Comparison of ENCODE assay signal across 17 mouse cellular contexts in genomic region chr16:52470226-52470625, GRCm38 (mm10). TPM values are rescaled to one million over a fixed set of nuclear protein-coding genes. Genes with fewer than 3 reads are reported as not detected.
A peak's percentile ranks its signal among the peaks of the same experiment; 100 is the strongest.
DNase-seq lines count a peak whose midpoint lies in the region; ATAC-seq and TF ChIP-seq lines count a peak whose summit lies in the region.
"Had no signal": no experiment of that assay in that cellular context is flagged by ENCODE, and none has a peak within 500 bp of the region (broad histone marks: within the 10 kb centered on the region; RNA-seq: fewer than 3 reads in every experiment).

No protein-coding gene starts in this region.

- no peak for TF ChIP-seq POLR2A in MEL (IDR thresholded peaks at IDR 0.05; ENCODE audit: control insufficient read depth in 1 of 2, insufficient read depth in 1 of 2, low read depth in 1 of 2, low read length in 2 of 2, poor library complexity in 1 of 2)

- no peak for TF ChIP-seq RAD21 in MEL (IDR thresholded peaks at IDR 0.05; ENCODE audit: low read depth, low read length)

- peak; percentile 57 for DNase-seq in lung, postnatal 36 days
- no peak for DNase-seq in lung, postnatal 4 days
- DNase-seq in MEL (ENCODE audit: low read depth, low spot score): peak; percentile 17
- DNase-seq in kidney, adult 9 months: no peak
- DNase-seq in kidney, adult 11 months: no peak
- DNase-seq in left cerebral cortex, postnatal 14 days (ENCODE audit: low spot score in 2 of 2): no peak
- DNase-seq: cerebellum, adult 9-11 months; left cerebral cortex, postnatal 4 days; lung, embryonic 14.5 days; right cerebral cortex, postnatal 25 days; thymus, postnatal 36 days had no signal

- H3K27ac ChIP-seq in MEL (ENCODE audit: control insufficient read depth, low read depth, low read length): no peak overlapping the region
- H3K27ac ChIP-seq: forebrain, embryonic 10.5 days; heart, embryonic 10.5 days; kidney, embryonic 15.5 days; stomach, embryonic 15.5 days had no signal

- peak; percentile 93 for ATAC-seq in inflammation-experienced regulatory T-cells, adult 6 months
- ATAC-seq: midbrain, embryonic 16.5 days had no signal

- no peak for TF ChIP-seq CTCF in MEL (IDR thresholded peaks at IDR 0.05 in 2 of 3, conservative IDR thresholded peaks at IDR 0.05 in 1 of 3; ENCODE audit: control insufficient read depth in 1 of 3, insufficient read depth in 1 of 3, low read depth in 2 of 3, low read length in 3 of 3, poor library complexity in 1 of 3, severe bottlenecking in 1 of 3)

- no peaks in the 10 kb centered on the region for H3K27me3 ChIP-seq in MEL (ENCODE audit: control insufficient read depth in 1 of 2, insufficient read depth in 2 of 2, low read length in 2 of 2)
- H3K27me3 ChIP-seq: kidney, embryonic 15.5 days; stomach, embryonic 15.5 days had no signal

- H3K4me1 ChIP-seq in MEL (ENCODE audit: control insufficient read depth in 1 of 2, insufficient read depth in 2 of 2, low read length in 2 of 2): peaks cover 0 to 4% of the 10 kb centered on the region in 2 experiments; a peak in 1 of 4 replicates
- H3K4me1 ChIP-seq: forebrain, embryonic 10.5 days; heart, embryonic 10.5 days; kidney, embryonic 15.5 days; stomach, embryonic 15.5 days had no signal

- no peak overlapping the region for H3K9ac ChIP-seq in MEL (ENCODE audit: control insufficient read depth, low read depth, low read length, poor library complexity, severe bottlenecking)
- H3K9ac ChIP-seq: kidney, embryonic 15.5 days; lung, embryonic 14.5 days; stomach, embryonic 15.5 days had no signal

- no peak for TF ChIP-seq EP300 in MEL (IDR thresholded peaks at IDR 0.05; ENCODE audit: low read depth in 1 of 2, low read length in 2 of 2)

- no peaks in the 10 kb centered on the region for H3K9me3 ChIP-seq in MEL (replicated peaks; ENCODE audit: insufficient read depth, low read length)
- H3K9me3 ChIP-seq: forebrain, embryonic 10.5 days; heart, embryonic 10.5 days; kidney, embryonic 15.5 days; stomach, embryonic 15.5 days had no signal

- peaks cover 0 to 2% of the 10 kb centered on the region in 2 experiments; a peak in 1 of 4 replicates for H3K36me3 ChIP-seq in MEL (ENCODE audit: control insufficient read depth in 1 of 2, insufficient read depth in 2 of 2, low read length in 2 of 2)
- H3K36me3 ChIP-seq: forebrain, embryonic 10.5 days; heart, embryonic 10.5 days; kidney, embryonic 15.5 days; stomach, embryonic 15.5 days had no signal

- no peaks in the 10 kb centered on the region for H3K79me2 ChIP-seq in MEL (ENCODE audit: control insufficient read depth, insufficient read depth, low read length, poor library complexity)

- intact Hi-C loops in left cerebral cortex, postnatal 14 days (cut with DNase I): no loop called here

- H3K4me3 ChIP-seq in MEL (ENCODE audit: control insufficient read depth in 1 of 2, insufficient read depth in 1 of 2, low read depth in 2 of 2, low read length in 2 of 2): no peak overlapping the region
- H3K4me3 ChIP-seq: forebrain, embryonic 10.5 days; heart, embryonic 10.5 days; kidney, embryonic 15.5 days; stomach, embryonic 15.5 days had no signal

TF ChIP-seq in MEL, 35 proteins besides CTCF, POLR2A, EP300 and RAD21:
- TF ChIP-seq HCFC1 (IDR thresholded peaks at IDR 0.05; ENCODE audit: low read depth, low read length) (no peak), ZMIZ1 (IDR thresholded peaks at IDR 0.05; ENCODE audit: low read depth, low read length) (no peak), ZNF384 (IDR thresholded peaks at IDR 0.05; ENCODE audit: low read depth, low read length) (no peak), E2F4 (IDR thresholded peaks at IDR 0.05; ENCODE audit: borderline replicate concordance, low read depth, low read length) (no peak), SIN3A (IDR thresholded peaks at IDR 0.05; ENCODE audit: low read length) (no peak), BHLHE40 (IDR thresholded peaks at IDR 0.05; ENCODE audit: borderline replicate concordance, low read depth, low read length) (no peak), MAFK (IDR thresholded peaks at IDR 0.05; ENCODE audit: borderline replicate concordance, low read depth, low read length) (no peak), USF1 (IDR thresholded peaks at IDR 0.05; ENCODE audit: low read depth, low read length) (no peak), RCOR1 (IDR thresholded peaks at IDR 0.05; ENCODE audit: low read depth, low read length) (no peak), NELFE (IDR thresholded peaks at IDR 0.05; ENCODE audit: low read depth, low read length) (no peak), POLR2AphosphoS5 (IDR thresholded peaks at IDR 0.05; ENCODE audit: borderline replicate concordance, low read depth, low read length) (no peak), MXI1 (IDR thresholded peaks at IDR 0.05; ENCODE audit: low read depth, low read length) (no peak), SMC3 (IDR thresholded peaks at IDR 0.05; ENCODE audit: low read depth, low read length) (no peak)

RNA-seq across cellular contexts. Expression of gene Alcam, which starts 16.4 kb away (rescaled TPM):
- not detected in 2 replicates for total RNA-seq in MEL (2012; rRNA removed)
- polyA plus RNA-seq in MEL (2012; ENCODE audit: insufficient read depth in 1 of 2, insufficient read length in 2 of 2, low read depth in 1 of 2, low replicate concordance in 2 of 2, missing spikeins in 1 of 2): not detected
- polyA plus RNA-seq in inflammation-experienced regulatory T-cells, adult 6 months (2017; shearing (Covaris generic)): 10 to 100 TPM in 1 of 3 experiments, 1 to 10 TPM in 2; 5.1 to 10.4 (median 7.9) TPM
- total RNA-seq in left cerebral cortex, postnatal 14 days (2021): 100 to 1,000 TPM; 130 to 145 TPM

Comparison
In these comparisons a context has a peak if more than half of its experiments do, and no peak if none do; other contexts are left out.
1. DNase-seq: peak in lung, postnatal 36 days (single experiment) and MEL (single experiment); none in lung, postnatal 4 days (0 of 2), kidney, adult 9 months (single experiment), kidney, adult 11 months (single experiment) and left cerebral cortex, postnatal 14 days (0 of 2).
2. RNA of gene Alcam, which starts 16.4 kb away (total RNA-seq): 130 to 145 TPM in left cerebral cortex, postnatal 14 days; not detected in MEL; every median in the first group is over 100 times any median in the second.